Comparison of ENCODE assay signal across 16 mouse cellular contexts in the genomic region with DNA sequence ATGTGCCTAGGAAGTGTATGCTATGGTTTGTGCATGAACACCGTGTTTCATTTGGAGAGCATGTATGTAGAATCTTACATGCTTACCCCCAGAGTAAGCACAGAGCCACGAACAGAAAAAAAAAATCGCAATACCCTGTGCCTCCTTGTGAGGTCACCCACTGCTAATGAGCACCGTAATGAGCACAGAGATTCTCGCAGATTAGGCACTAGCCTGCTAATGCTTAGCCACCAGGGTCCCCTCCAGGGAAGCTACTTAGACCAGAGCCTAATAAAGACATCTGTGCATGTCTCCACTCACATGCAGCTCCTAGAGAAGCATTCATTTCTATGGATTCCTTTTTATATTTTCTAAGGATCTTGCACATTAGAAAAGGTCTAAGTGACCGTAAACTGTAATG.
DNase-seq lines count a peak whose midpoint lies in the region; ATAC-seq and TF ChIP-seq lines count a peak whose summit lies in the region.
"Had no signal": no experiment of that assay in that cellular context is flagged by ENCODE, and none has a peak within 500 bp of the region (broad histone marks: within the 10 kb centered on the region; RNA-seq: fewer than 3 reads in every experiment).

No protein-coding gene starts in this region.

- peak; percentile 18; the same call in 1 of the 2 replicates for TF ChIP-seq CTCF in hindbrain, postnatal 0 days (IDR thresholded peaks at IDR 0.05; ENCODE audit: low read depth)

- no peaks in the 10 kb centered on the region for H3K4me1 ChIP-seq in hindbrain, postnatal 0 days (ENCODE audit: insufficient read depth, low read length)
- no peaks in the 10 kb centered on the region for H3K4me1 ChIP-seq in hindbrain, embryonic 12.5 days
- peaks cover 6% of the 10 kb centered on the region for H3K4me1 ChIP-seq in midbrain, embryonic 11.5 days (ENCODE audit: control insufficient read depth, insufficient read depth, low read length)
- H3K4me1 ChIP-seq in midbrain, embryonic 15.5 days: 0 out of 2 replicates have a peak, but pooled peaks cover 4% of the 10 kb centered on the region
- H3K4me1 ChIP-seq: embryonic facial prominence, embryonic 15.5 days; heart, embryonic 10.5 days; liver, embryonic 13.5 days; neural tube, embryonic 15.5 days had no signal

- peak; percentile 37 for DNase-seq in hindbrain, postnatal 0 days (ENCODE audit: low spot score)
- no peak for DNase-seq in midbrain, embryonic 11.5 days (ENCODE audit: low spot score, missing footprints)
- peak; percentile 31 for DNase-seq in embryo, embryonic 10.5 days (ENCODE audit: low spot score)
- peak; percentile 29 for DNase-seq in retina, postnatal 7 days (ENCODE audit: low read depth, low spot score)
- DNase-seq in frontal cortex, adult 2 months (ENCODE audit: extremely low spot score in 1 of 2, low spot score in 1 of 2): no peak
- DNase-seq: adrenal gland, postnatal 36 days; gastrocnemius, postnatal 25 days; kidney, postnatal 14 days; layer of hippocampus, postnatal 36 days; liver, embryonic 13.5 days; right cerebral cortex, adult 18-20 months had no signal

- H3K27me3 ChIP-seq in hindbrain, postnatal 0 days (ENCODE audit: insufficient read depth, low read length): no peaks in the 10 kb centered on the region
- no peaks in the 10 kb centered on the region for H3K27me3 ChIP-seq in hindbrain, embryonic 12.5 days
- H3K27me3 ChIP-seq in midbrain, embryonic 11.5 days (ENCODE audit: control insufficient read depth, insufficient read depth, low read length): peaks cover 2% of the 10 kb centered on the region; the same call in 1 of the 2 replicates
- no peaks in the 10 kb centered on the region for H3K27me3 ChIP-seq in midbrain, embryonic 15.5 days (replicated peaks)
- H3K27me3 ChIP-seq: embryonic facial prominence, embryonic 15.5 days; liver, embryonic 13.5 days had no signal

- ATAC-seq in hindbrain, postnatal 0 days: no peak
- ATAC-seq in hindbrain, embryonic 12.5 days (ENCODE audit: low FRiP score): no peak
- ATAC-seq in midbrain, embryonic 11.5 days (ENCODE audit: low FRiP score): peak; percentile 35; the same call in 1 of the 2 replicates
- no peak for ATAC-seq in midbrain, embryonic 15.5 days (replicated peaks)

- no peaks in the 10 kb centered on the region for H3K36me3 ChIP-seq in hindbrain, postnatal 0 days (ENCODE audit: insufficient read depth, low read length)
- H3K36me3 ChIP-seq in hindbrain, embryonic 12.5 days: no peaks in the 10 kb centered on the region
- no peaks in the 10 kb centered on the region for H3K36me3 ChIP-seq in midbrain, embryonic 11.5 days (ENCODE audit: control insufficient read depth, insufficient read depth, low read length)
- no peaks in the 10 kb centered on the region for H3K36me3 ChIP-seq in midbrain, embryonic 15.5 days (replicated peaks)
- H3K36me3 ChIP-seq: embryonic facial prominence, embryonic 15.5 days; heart, embryonic 10.5 days; liver, embryonic 13.5 days; neural tube, embryonic 15.5 days had no signal

- H3K9me3 ChIP-seq in hindbrain, postnatal 0 days (ENCODE audit: low read length): no peaks in the 10 kb centered on the region
- no peaks in the 10 kb centered on the region for H3K9me3 ChIP-seq in hindbrain, embryonic 12.5 days (replicated peaks)
- no peaks in the 10 kb centered on the region for H3K9me3 ChIP-seq in midbrain, embryonic 11.5 days (ENCODE audit: control insufficient read depth, low read length)
- no peaks in the 10 kb centered on the region for H3K9me3 ChIP-seq in midbrain, embryonic 15.5 days
- H3K9me3 ChIP-seq: embryonic facial prominence, embryonic 15.5 days; heart, embryonic 10.5 days; liver, embryonic 13.5 days; neural tube, embryonic 15.5 days had no signal

- WGBS in hindbrain, postnatal 0 days: 41% methylated on average over 6 of the region's 6 CpGs
- whole genome bisulfite sequencing in hindbrain, embryonic 12.5 days: 47% methylated on average over 6 of the region's 6 CpGs
- 45% methylated on average over 6 of the region's 6 CpGs for WGBS in midbrain, embryonic 11.5 days
- WGBS in midbrain, embryonic 15.5 days: 36% methylated on average over 6 of the region's 6 CpGs

- no peak overlapping the region for H3K4me3 ChIP-seq in hindbrain, postnatal 0 days (ENCODE audit: low read length)
- H3K4me3 ChIP-seq in hindbrain, embryonic 12.5 days: no peak overlapping the region
- no peak overlapping the region for H3K4me3 ChIP-seq in midbrain, embryonic 11.5 days (ENCODE audit: low read depth, low read length)
- H3K4me3 ChIP-seq in midbrain, embryonic 15.5 days: no peak overlapping the region
- H3K4me3 ChIP-seq: embryonic facial prominence, embryonic 15.5 days; heart, embryonic 10.5 days; liver, embryonic 13.5 days; neural tube, embryonic 15.5 days had no signal

- no peak overlapping the region for H3K4me2 ChIP-seq in hindbrain, postnatal 0 days (ENCODE audit: low read depth, low read length)
- no peak overlapping the region for H3K4me2 ChIP-seq in hindbrain, embryonic 12.5 days (replicated peaks)
- no peak overlapping the region for H3K4me2 ChIP-seq in midbrain, embryonic 11.5 days
- H3K4me2 ChIP-seq in midbrain, embryonic 15.5 days: no peak overlapping the region
- H3K4me2 ChIP-seq: embryonic facial prominence, embryonic 15.5 days; liver, embryonic 13.5 days; neural tube, embryonic 15.5 days had no signal

- no peak overlapping the region for H3K9ac ChIP-seq in hindbrain, postnatal 0 days (replicated peaks; ENCODE audit: low read length)
- no peak overlapping the region for H3K9ac ChIP-seq in hindbrain, embryonic 12.5 days
- no peak overlapping the region for H3K9ac ChIP-seq in midbrain, embryonic 11.5 days (ENCODE audit: low read length)
- H3K9ac ChIP-seq in midbrain, embryonic 15.5 days: no peak overlapping the region
- H3K9ac ChIP-seq: embryonic facial prominence, embryonic 15.5 days; liver, embryonic 13.5 days; neural tube, embryonic 15.5 days had no signal

- no peak overlapping the region for H3K27ac ChIP-seq in hindbrain, postnatal 0 days
- no peak overlapping the region for H3K27ac ChIP-seq in hindbrain, embryonic 12.5 days
- H3K27ac ChIP-seq in midbrain, embryonic 11.5 days (ENCODE audit: low read depth, low read length): no peak overlapping the region
- no peak overlapping the region for H3K27ac ChIP-seq in midbrain, embryonic 15.5 days
- H3K27ac ChIP-seq: embryonic facial prominence, embryonic 15.5 days; heart, embryonic 10.5 days; liver, embryonic 13.5 days; neural tube, embryonic 15.5 days had no signal

Comparison
In these comparisons a context has a peak if more than half of its experiments do, and no peak if none do; other contexts are left out.
1. DNase-seq: peak in hindbrain, postnatal 0 days (single experiment), embryo, embryonic 10.5 days (single experiment) and retina, postnatal 7 days (single experiment); none in midbrain, embryonic 11.5 days (single experiment) and frontal cortex, adult 2 months (0 of 2).